Mouse (Mus musculus): Measurements from ENCODE around the gene Gm20903. TPM values are rescaled to one million over a fixed set of nuclear protein-coding genes. Genes with fewer than 3 reads are reported as not detected.
"Not testable (repeated sequence)": the region's sequence is repeated elsewhere in the genome, so short reads cannot be mapped to it uniquely, and the experiment has no call there.

The Gm20903 gene
- polyA plus RNA-seq (2012; rRNA removed): not detected in 2 replicates

- not testable (repeated sequence) for H3K4me3 ChIP-seq (replicated peaks; ENCODE audit: extremely low read depth, low read depth, low read length); DNase-seq; H3K4me1 ChIP-seq (ENCODE audit: control insufficient read depth, insufficient read depth, low read length)
- no CpG with 5 or more reads among the region's 6 CpGs for WGBS
Measured at GRCm38 (mm10) chrY:73669015-73669414, at the start of gene Gm20903. Gene Gm20903 (plus strand): TSS chrY:73669315.
